Mouse (Mus musculus): ENCODE results near the gene Pdzd7.

The Pdzd7 gene

DNA sequence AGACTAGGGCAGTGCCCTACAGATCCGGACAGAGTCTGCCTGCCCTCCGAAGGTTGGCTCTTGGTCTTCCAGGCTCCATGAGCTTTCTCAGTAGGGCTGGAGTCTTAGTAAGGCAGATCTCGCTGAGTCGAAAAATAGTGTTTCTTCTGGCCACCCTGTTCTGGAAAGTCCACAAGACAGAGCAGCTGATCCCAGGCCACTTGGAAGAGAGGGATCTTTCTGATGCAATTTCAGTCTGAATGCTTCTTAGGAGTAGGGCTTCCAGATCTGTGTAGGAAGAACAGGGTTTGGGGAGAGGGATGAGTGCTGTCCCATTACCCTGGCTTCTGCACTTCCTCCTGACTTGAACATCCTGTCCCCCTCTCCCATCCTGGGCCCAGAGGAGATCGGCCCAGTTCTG lies at the start of gene Pdzd7:
Gene Pdzd7, minus strand, starts transcription at position 67 of the 400 bp plus-strand sequence.
- DNase-seq, result no peak

DNA sequence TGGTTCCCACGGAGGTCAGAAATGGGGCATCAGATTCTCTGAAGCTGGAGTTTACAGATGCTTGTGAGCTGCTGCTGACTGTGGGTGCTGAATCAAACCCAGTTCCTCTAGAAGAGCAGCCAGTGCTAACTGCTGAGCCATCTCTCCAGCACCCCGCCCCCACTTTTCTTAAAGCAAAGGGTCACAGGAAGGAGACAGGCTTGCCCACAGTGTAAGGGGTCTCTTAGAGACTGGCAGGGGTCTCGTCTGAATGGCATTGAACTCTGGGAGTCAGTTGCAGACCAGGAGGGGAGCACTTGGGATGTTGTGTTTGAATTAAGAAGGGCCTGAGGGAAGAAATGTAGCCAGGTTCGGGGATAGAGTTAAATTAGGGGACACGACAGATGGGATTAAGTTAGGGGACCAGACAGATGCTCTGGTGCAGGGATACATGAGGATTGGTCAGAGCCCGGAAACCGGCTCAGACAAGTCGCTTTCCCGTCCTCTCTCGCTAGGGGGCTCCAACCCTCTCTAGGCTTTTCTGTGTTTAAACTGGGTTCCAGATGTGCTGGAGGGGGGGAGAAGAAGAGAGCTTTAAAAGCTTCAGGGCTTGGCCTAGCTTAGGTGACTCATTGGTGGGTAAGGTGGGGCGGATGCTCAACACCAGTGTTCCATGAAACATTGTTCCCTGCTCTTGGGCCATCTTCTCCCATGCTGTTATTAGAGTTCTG lies 36.5 kb upstream of the Pdzd7 start:
- peak; percentile 48 for DNase-seq

DNA sequence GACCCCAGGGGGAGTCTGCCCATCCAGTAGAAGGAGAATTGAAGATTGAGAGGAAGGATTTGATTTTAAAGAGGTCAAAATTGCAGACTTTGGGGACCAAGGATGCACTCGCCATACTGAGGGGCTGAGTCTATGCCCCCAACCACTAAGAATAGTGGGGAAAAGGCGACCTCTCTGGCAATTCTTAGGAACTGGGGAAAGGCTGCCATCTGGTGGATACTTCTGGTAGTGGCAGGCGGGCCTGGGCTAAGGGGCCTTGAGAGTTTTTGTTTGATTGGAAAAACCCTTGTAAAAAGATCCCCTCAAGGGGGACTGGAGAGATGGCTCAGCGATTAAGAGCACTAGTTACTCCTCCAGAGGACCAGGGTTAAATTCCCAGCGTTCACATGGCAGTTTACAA lies 35.8 kb upstream of the Pdzd7 start:
- DNase-seq, result peak; percentile 65

DNA sequence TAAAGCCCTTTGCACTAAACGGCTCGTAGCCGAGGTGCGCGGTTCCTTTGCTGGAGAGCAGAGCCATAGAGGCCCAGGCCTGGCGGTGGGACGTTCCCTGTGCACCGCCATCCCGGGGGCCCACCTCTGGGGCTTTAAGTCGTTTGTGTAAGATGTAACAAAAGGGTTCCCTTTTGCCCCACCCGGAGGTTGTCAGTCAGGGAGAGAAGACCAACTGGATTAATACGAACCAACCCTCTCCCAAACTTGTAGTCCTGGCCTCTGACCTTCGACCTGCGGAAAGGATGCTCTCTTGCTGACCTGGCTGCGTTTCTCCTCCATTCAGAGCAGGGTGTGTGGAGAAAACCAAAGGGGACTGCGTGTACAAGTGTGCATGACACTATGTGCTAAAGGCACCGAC lies 35.2 kb upstream of the Pdzd7 start:
- no peak for DNase-seq

DNA sequence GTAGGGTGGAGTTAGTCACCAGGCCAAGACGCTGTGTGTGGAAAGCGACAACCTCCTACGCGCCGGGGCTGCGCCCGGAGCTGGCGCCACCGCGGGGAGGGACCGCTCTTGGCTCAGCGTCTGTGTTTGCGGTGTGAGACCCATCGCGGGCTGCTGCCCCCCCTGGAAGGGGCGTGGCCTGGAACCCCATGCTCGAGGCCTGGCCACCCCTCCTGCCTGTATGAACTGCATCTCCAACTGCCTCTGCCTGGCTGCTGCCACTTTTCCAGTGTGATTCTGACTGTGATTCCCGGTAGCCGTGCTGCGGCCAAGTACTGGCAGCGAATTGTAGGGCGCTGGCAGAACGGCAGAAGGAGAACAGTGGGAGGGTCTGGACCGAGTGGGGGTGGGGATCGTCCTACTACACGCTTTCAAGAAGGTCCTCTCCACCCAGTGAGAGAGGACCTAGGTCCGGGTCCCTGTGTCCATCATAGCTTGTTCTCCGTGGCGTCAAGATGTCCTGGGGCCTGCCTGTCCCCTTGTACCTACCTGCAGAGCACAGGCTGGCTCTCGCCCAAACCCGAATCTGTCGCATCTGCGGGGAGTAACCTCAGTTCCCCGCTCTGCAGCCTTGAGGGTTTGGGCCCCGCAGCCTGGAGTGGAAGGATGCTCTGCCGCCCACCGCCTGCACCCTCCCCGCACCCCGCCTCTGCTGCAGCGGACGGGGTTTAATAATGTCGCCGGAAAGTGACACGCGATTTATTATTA lies 34.4 kb upstream of the Pdzd7 start:
- peak; percentile 46 for DNase-seq

DNA sequence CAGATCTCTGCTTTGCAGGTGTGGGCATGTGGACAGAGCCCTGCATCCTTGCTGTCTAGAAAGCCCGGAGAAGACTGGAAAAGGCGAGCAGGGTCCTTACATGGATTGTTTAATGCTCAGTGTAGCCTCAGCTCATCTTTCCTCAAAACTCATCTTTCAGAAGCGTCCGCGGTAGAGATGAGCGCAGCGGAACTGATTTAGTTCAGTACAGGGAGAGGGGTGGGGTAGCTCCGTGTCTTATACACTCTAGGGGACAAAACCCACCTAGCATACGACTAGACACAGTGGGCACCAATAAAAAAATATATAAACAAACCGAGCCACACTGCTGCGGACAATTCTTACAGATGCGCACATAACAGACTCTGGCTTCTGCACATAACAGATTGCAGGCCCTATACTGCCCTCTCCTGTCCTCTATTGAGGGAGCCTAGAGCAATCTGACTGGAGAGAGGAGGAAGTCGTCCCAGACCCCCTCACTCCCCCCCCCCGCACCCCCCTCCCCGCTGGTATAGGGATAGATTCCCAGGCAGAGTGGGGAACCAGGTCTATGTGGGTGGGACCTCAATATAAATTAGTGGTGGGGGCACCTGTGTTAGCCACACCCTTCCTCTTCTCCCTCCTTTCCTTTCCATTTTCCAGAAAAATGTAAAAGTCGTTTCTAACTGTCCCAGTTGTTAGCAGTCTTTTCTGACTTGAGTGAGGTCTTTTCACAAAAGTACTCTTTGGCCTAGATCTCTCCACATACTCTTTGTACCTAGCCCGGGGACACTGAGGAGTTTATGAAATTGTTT lies 33.7 kb upstream of the Pdzd7 start:
- no peak for DNase-seq

DNA sequence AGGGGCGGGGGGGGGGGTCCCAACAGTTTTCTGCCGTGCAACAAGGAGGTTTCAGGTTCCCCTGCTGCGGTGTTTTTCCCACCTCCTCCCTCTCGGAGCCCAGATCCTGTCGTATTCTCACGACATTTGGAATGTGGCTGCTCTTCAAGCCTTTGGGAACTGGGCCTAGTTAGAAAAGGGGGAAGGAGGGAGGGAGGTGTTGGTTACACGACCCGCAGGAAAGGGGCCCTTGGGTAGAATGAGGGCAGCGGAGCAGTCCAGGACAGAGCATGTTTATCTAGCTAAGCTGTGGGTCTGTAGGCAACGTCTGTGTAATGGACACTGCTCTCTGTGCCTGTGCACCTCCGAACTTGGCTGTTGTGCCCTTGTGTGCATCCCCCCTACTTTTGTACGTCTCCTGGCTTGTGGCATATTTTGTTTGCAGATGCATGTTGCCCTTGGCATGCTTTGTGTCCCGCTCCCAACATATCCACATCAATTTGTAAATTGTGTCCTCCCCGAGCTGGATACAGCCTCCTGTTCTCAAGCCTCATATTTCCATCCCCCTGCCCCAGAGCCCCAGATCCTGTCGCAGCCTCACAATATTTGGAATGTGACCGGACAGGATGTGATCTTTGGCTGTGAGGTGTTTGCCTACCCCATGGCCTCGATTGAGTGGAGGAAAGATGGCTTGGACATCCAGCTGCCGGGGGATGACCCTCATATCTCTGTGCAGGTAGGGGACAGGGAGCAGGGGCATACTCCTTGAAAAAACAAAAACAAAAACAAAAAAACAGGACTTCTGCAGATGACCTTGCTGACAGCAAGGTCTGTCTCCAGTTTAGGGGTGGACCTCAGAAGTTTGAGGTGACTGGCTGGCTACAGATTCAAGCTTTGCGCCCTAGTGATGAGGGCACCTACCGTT lies 32.5 kb upstream of the Pdzd7 start:
- no peak for DNase-seq

DNA sequence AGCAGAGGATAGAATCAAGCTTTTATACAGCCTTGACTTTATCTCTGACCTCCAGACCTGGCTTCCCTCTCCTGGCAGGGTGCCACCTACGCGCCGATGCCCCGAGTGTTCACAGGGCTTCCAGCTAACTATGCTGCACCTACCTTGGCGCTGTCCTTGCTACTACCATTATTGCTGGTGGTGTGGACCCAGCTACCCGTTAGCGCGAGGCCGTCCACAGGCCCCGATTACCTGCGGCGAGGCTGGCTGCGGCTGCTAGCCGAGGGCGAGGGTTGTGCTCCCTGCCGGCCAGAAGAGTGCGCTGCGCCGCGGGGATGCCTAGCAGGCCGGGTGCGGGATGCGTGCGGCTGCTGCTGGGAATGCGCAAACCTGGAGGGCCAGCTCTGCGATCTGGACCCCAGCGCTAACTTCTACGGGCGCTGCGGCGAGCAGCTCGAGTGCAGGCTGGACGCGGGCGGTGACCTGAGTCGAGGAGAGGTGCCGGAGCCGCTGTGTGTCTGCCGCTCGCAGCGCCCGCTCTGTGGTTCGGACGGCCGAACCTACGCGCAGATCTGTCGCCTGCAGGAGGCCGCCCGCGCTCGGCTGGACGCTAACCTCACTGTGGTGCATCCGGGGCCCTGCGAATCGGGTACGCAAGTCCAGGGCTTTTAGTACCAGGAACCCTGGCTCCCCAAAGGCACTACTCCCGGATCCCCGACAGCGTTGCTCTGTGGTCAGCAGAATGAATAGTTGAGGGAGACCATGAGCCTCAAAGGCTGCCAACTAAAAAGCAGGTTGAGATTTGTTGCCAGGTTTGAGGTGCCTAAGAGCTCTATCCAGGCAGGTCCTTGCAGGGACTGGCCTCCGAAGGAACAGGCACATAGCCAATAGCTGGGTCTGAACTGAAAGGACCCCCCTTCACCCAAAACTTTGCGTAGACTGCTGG lies 31.3 kb upstream of the Pdzd7 start:
- peak; percentile 59 for DNase-seq

DNA sequence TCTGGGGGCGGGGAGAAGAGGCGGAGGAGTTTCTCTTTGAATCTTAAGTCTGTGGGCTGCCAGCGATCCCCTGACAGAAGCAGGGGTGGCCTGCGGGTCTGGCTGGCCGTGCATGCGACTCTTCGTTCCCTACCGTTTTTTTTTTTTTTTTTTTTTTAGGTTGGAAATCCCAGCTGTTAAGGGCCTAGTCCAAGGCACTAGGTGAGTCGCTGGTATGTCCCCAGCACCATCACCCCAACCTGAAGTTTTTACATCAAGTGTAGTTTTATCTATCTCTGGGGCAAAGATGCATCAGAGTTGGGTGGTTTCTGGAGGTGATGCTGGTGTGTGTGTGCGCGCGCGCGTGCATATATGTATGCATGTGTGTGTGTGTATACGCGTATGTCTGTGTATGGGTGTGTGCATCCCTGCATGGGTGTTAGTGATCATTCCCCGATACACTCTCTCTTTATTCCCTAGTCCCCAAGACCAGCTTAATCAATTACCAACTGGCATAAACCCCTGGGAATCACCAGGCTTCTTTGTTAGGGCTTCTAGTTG lies 30.6 kb upstream of the Pdzd7 start:
- DNase-seq, result no peak

DNA sequence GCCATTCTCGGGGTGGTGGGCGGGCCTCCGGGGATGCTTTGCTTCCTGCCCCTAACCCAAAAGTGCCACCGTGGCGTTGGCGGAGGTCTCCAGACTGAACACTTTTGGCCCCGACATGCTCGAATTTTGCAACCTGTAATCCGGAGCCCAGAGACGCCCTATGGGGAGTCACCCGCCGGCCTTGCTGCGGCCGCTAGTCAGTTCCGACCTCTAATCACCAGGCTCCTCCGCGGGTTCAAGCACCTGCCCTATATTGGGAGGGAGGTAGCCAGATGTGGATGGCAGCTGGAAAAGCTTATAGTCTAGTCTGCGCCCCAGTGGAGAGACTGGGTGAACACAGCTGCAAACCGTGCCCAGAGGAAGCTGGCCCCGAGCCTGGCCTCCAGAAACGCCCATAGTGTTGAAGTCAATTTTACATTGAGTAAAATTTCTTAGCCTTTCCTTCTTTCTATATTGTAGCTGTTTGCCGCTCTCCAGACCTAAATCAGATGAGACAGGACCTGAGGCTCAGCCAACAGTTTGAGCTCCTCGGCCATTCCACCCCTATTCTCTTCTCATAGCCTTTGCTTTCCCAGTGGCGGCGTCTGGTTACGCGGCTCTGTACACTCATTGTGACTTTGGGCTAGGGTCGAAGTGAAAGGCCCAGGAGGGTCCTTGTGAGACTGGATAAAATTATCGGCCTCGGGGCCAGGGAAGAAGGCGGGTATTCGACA lies 30.0 kb upstream of the Pdzd7 start:
- no peak for DNase-seq

DNA sequence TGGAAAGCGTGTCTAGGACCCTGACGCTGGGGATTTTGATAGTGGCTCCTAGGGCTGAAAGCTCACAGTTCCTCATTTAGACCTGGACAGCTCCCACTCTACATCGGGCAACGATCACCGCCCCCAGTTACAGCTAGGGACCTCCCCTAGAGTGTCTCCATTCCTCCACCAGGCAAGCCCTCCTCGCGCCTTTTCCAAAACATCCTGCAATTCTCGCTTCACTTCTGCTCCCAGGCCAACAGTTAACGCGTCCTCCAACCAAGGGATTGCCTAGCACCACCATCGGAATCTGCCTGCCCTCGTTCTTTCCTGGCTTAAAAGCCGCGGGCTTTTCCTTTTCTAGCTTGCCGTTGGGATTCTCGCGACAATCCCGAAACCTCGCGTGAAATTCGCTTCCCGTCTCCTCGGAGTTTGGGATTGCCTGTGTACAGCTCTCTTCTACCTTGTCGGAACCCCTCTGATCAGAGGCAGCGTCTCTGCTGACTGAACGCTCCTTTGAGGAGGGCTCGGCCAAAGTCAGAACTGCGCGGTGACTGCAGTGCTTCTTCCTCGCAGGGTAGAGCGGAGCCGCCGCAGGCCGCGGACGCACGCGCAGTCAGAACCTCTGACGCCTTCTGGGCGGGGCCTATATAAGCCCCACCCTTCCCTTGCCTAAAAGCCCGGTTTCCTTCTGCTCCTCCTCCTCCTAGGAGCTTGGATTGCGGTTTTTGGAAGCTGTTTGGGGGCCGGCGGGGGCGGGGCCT lies 29.2 kb upstream of the Pdzd7 start, which contains the start of gene Kazald1:
Gene Kazald1, plus strand, starts transcription at position 662 of the 743 bp plus-strand sequence.
- peak; percentile 96 for DNase-seq

DNA sequence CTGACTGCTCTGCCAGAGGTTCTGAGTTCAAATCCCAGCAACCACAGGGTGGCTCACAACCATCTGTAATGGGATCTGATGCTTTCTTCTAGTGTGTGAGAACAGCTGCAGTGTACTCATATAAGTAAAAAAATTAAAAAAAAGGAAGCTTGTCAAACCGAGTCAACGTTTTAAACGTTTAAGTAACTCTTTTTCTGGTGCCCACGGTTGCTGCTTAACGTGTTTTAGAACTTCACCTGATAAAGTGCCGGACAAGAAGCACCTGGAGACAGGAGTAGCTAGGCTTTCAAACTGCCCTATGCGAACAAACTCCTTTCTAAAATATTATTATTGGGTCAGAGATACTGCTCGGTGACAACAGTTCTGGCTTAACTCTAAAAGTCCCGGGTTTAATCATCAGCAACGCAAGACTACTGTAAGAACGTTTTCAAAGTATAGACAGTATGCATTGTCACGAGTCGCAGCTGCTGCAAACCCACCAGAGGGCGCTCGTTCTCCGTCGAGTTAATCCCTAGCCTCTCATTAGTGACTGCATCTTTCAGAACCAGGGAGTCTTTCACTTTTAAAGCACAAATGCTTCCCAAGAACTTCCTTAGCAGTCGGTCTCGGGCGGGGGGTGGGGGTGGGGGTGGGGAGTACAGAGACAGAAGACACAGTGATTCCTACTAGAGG lies 28.5 kb upstream of the Pdzd7 start:
- DNase-seq, result peak; percentile 64

DNA sequence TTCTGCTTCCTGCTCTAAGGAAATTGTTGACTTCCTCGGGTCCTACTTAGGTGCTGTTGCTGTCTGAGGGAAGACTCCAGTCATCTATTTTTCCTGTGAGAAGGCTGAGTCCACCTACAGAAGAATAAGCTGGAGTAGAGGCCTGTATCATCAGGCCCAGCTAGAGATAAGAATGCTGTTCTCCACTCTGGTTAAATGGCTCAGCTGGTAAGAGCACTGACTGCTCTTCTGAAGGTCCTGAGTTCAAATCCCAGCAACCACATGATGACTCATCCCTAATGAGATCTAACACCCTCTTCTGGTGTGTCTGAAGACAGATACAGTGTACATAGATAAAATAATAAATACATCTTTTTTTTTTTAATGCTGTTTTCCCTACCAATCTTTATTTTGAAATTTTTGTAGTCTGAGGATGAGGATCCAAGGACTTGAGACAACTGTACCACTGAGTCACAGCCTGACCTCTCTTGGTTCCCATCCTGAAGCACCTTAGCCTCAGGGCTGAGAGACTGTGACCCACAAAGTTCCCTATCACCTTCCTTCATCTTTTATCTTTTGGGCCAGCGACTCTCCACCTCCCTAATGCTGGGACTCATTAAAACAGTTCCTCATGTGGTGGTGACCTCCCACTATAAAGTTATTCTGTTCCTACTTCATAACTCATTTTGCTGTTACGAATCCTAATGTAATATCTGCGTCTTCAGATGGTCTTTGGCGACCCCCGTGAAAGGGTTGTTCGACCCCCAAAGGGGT lies 22.4 kb upstream of the Pdzd7 start:
- DNase-seq, result no peak

DNA sequence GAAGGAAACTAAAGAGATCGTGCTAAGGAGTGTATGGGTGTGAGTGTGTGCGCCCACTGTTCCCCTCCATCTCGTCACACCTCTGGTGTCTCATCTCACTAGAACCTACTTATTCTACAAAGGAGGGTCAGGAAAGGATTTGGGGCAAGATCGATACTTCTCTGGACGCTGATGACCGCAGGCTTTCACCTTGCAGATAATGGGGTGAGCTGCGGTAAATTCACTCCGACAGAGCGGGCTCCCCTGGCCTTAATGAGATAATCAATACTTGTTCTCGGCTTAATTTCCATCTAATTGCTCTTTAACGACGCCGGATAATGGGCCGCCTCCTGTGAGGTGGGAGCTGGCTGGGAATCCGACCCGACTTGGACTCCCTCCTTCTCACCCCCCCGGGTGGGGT lies 21.7 kb upstream of the Pdzd7 start:
- no peak for DNase-seq

DNA sequence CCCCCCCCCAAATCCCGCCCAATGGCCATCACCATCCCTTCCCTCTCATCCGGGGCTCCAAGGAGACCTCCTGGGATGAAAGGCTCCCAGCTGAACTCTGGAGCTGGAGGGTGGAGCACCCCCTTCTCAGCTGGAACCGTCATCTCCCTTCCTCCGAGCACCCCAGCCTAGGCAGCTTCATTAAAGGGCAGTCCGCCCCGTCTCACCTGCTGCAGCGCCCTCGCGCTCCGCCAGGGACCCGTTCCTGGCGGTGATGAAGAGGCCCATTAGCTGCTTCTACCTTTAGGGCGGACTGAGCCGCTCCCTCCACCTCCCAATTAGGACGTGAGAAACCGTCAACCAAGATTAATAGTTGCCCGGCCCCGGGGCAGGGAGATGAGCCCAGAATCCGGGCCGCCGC lies 19.7 kb upstream of the Pdzd7 start:
- DNase-seq, result no peak

DNA sequence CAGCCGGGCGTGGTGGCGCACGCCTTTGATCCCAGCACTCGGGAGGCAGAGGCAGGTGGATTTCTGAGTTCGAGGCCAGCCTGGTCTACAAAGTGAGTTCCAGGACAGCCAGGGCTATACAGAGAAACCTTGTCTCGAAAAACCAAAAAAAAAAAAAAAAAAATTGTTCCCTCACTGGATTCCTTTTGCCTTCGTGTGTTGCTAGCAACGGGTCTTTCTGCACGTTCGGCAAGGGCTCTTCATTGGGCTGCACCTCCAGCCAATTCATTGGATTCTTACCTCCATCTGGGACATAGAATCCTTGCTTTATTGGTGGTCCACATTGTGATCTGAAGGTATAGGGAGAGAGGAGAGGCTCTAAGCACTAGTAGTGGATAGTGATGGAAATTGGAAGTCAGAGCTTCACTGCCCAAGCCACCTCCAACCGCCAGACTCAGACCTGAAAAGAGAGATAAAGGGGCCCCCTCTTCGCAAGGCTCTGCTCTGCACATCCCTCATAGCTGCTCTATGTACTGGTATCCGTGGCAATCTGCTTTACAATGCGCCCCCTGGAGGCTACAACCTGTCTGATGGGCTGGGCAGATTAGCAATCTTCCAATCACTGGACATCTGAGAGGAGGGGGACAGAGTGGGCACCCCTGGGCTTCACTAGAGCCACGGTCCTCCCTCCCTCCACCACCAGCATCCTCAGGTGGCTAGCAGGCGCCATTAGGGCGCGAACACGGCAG lies 18.2 kb upstream of the Pdzd7 start:
- peak; percentile 63 for DNase-seq

DNA sequence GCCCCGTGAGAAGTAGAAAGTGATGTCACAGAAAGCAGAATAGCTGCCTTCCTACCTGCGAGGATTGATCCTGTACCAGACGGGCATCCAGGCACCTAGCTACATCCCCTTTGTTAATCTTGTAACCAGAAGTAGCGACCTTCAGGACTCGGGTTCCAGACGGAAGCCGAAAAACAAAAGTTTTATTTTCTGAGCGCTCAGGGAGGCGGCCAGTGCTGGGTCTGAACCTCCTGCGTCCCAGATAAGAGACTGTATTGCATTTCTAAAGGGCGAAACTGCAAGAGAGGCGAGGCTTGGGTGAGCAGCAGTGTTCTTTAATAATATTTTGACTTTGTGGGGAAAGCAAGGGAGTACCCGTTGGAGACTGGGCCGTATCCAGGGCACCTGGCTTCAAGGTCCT lies 13.3 kb upstream of the Pdzd7 start:
- no peak for DNase-seq

Measured in kidney, adult 9 months (tissue).